Mouse (Mus musculus) midbrain, embryonic 14.5 days (tissue): Measurements from ENCODE around the gene Tanc1. TPM values are rescaled to one million over a fixed set of nuclear protein-coding genes. Genes with fewer than 3 reads are reported as not detected.

Experiments used
- ATAC-seq: fragments of 200-750 bp; cut with Nextera tagmentation; 2 replicates; pipeline ENCODE4 v1.8.0; 2017; ENCODE audit warnings: moderate number of reproducible peaks, moderate library complexity; ENCODE audit not compliant: low FRiP score, low TSS enrichment
- DNase-seq: peaks from one replicate; pipeline ENCODE4 v3.0.0-alpha.2; 2015
- H3K27ac ChIP-seq: fragments of 300-500 bp; sonication (generic); replicated peaks from 2 replicates; pipeline ENCODE4 v1.5.1; 2014; ENCODE audit warnings: mild to moderate bottlenecking, low read depth, low read length, moderate library complexity
- H3K27me3 ChIP-seq: fragments of 300-500 bp; sonication (generic); 2 replicates; pipeline ENCODE4 v1.6.1; 2014; ENCODE audit warnings: low read length, control low read depth, mixed read lengths; ENCODE audit not compliant: control insufficient read depth, insufficient read depth
- H3K36me3 ChIP-seq: fragments of 300-500 bp; sonication (generic); 2 replicates; pipeline ENCODE4 v1.6.1; 2014; ENCODE audit warnings: low read length, control low read depth; ENCODE audit not compliant: control insufficient read depth, insufficient read depth
- H3K4me1 ChIP-seq: fragments of 300-500 bp; sonication (generic); 2 replicates; pipeline ENCODE4 v1.6.1; 2014; ENCODE audit warnings: mild to moderate bottlenecking, antibody characterized with exemption, low read length, control low read depth; ENCODE audit not compliant: control insufficient read depth, insufficient read depth
- H3K4me2 ChIP-seq: fragments of 300-500 bp; sonication (generic); 2 replicates; pipeline ENCODE4 v1.6.1; 2014; ENCODE audit warnings: mild to moderate bottlenecking, low read length, moderate library complexity
- H3K4me3 ChIP-seq: fragments of 300-500 bp; sonication (generic); replicated peaks from 2 replicates; pipeline ENCODE4 v1.5.1; 2014; ENCODE audit warnings: low read depth, low read length
- H3K9ac ChIP-seq: fragments of 300-500 bp; sonication (generic); replicated peaks from 2 replicates; pipeline ENCODE4 v1.6.1; 2014; ENCODE audit warnings: mild to moderate bottlenecking, low read length, moderate library complexity
- H3K9me3 ChIP-seq: fragments of 300-500 bp; sonication (generic); 2 replicates; pipeline ENCODE4 v1.6.1; 2016; ENCODE audit warnings: low read length, control low read depth, mixed read lengths; ENCODE audit not compliant: control insufficient read depth
- WGBS: fragments of 180-500 bp; shearing (Covaris S2); extraction: QIAGEN DNeasy Blood & Tissue Kit; methylation state at CpG from one replicate; pipeline ENCODE4 v1.1.7; 2014; 5-methylcytosine and 5-hydroxymethylcytosine counted together
- polyA plus RNA-seq: library from polyadenylated mRNA; unstranded; fragments of >200 nt; fragmentation: Nextera tagmentation; extraction: Ambion mirVana; gene quantifications from 2 replicates; pipeline ENCODE4 v1.2.1, GENCODE M21; 2014

Tanc1 gene
- polyA plus RNA-seq, 1 experiment from 2014 or later: 5.5 TPM

GRCm38 (mm10) chr2:59651801-59652200 lies 40.0 kb downstream of the Tanc1 start:
- no peak for ATAC-seq
- 96% methylated on average over 8 of the region's 8 CpGs for WGBS
- Histone ChIP-seq H3K27me3 (peaks cover 42% of the 10 kb centered on the region), H3K9ac (no peak overlapping the region), H3K27ac (no peak overlapping the region), H3K9me3 (no peaks in the 10 kb centered on the region), H3K4me3 (no peak overlapping the region), H3K4me1 (peaks cover 14% of the 10 kb centered on the region; the same call in 1 of the 2 replicates), H3K4me2 (no peak overlapping the region), H3K36me3 (no peaks in the 10 kb centered on the region)
- no peak for DNase-seq

- ATAC-seq (no peak), DNase-seq (no peak)
- no peak overlapping the region for H3K9ac ChIP-seq
- no peak overlapping the region for H3K4me3 ChIP-seq
- peaks cover 33% of the 10 kb centered on the region for H3K27me3 ChIP-seq
- no peaks in the 10 kb centered on the region for H3K9me3 ChIP-seq
- no peak overlapping the region for H3K27ac ChIP-seq
- peaks cover 13% of the 10 kb centered on the region; the same call in 1 of the 2 replicates for H3K4me1 ChIP-seq
- WGBS: 63% methylated on average over 5 of the region's 5 CpGs
- H3K4me2 ChIP-seq: no peak overlapping the region
- no peaks in the 10 kb centered on the region for H3K36me3 ChIP-seq
Measured at GRCm38 (mm10) chr2:59652702-59653101, 40.9 kb downstream of the Tanc1 start.

- Histone ChIP-seq H3K27ac (no peak overlapping the region), H3K4me1 (peaks cover 6% of the 10 kb centered on the region; the same call in 1 of the 2 replicates), H3K9me3 (no peaks in the 10 kb centered on the region), H3K27me3 (peaks cover 24% of the 10 kb centered on the region), H3K9ac (no peak overlapping the region), H3K4me2 (no peak overlapping the region), H3K36me3 (no peaks in the 10 kb centered on the region), H3K4me3 (no peak overlapping the region)
- WGBS: 15% methylated on average over 8 of the region's 8 CpGs
- ATAC-seq (peak; percentile 86), DNase-seq (peak; percentile 83)
Measured at GRCm38 (mm10) chr2:59653306-59654165, 41.7 kb downstream of the Tanc1 start.

- Histone ChIP-seq H3K9me3 (no peaks in the 10 kb centered on the region), H3K4me2 (no peak overlapping the region), H3K4me3 (no peak overlapping the region), H3K27me3 (peaks cover 27% of the 10 kb centered on the region), H3K36me3 (no peaks in the 10 kb centered on the region), H3K9ac (no peak overlapping the region), H3K27ac (no peak overlapping the region), H3K4me1 (0 out of 2 replicates have a peak, but pooled peaks cover 2% of the 10 kb centered on the region)
- WGBS: 37% methylated on average over 7 of the region's 7 CpGs
- no peak for ATAC-seq
- no peak for DNase-seq
Measured at GRCm38 (mm10) chr2:59655471-59655870, 43.6 kb downstream of the Tanc1 start.

- WGBS: 65% methylated on average over 5 of the region's 5 CpGs
- DNase-seq (no peak), ATAC-seq (no peak)
- H3K27ac ChIP-seq: no peak overlapping the region
- H3K4me2 ChIP-seq: no peak overlapping the region
- no peaks in the 10 kb centered on the region for H3K9me3 ChIP-seq
- H3K4me3 ChIP-seq: no peak overlapping the region
- 0 out of 2 replicates have a peak, but pooled peaks cover 2% of the 10 kb centered on the region for H3K4me1 ChIP-seq
- no peaks in the 10 kb centered on the region for H3K36me3 ChIP-seq
- peaks cover 19% of the 10 kb centered on the region; the same call in 1 of the 2 replicates for H3K27me3 ChIP-seq
- no peak overlapping the region for H3K9ac ChIP-seq
Measured at GRCm38 (mm10) chr2:59656680-59657079, 44.8 kb downstream of the Tanc1 start.

- DNase-seq (no peak), ATAC-seq (no peak)
- H3K27me3 ChIP-seq: peaks cover 17% of the 10 kb centered on the region; the same call in 1 of the 2 replicates
- H3K4me1 ChIP-seq: 0 out of 2 replicates have a peak, but pooled peaks cover 2% of the 10 kb centered on the region
- no peaks in the 10 kb centered on the region for H3K9me3 ChIP-seq
- H3K4me3 ChIP-seq: no peak overlapping the region
- no peak overlapping the region for H3K27ac ChIP-seq
- H3K36me3 ChIP-seq: no peaks in the 10 kb centered on the region
- no peak overlapping the region for H3K4me2 ChIP-seq
- 93% methylated on average over 6 of the region's 6 CpGs for WGBS
- no peak overlapping the region for H3K9ac ChIP-seq
Measured at GRCm38 (mm10) chr2:59659686-59660085, 47.8 kb downstream of the Tanc1 start.

GRCm38 (mm10) chr2:59660891-59661805 lies 49.3 kb downstream of the Tanc1 start:
- 75% methylated on average over 16 of the region's 16 CpGs for WGBS
- no peak for ATAC-seq
- H3K9ac ChIP-seq: no peak overlapping the region

GRCm38 (mm10) chr2:59664803-59665567 lies 53.1 kb downstream of the Tanc1 start:
- no peak overlapping the region for H3K9ac ChIP-seq
- H3K27me3 ChIP-seq: peaks cover 3% of the 10 kb centered on the region; the same call in 1 of the 2 replicates
- no peak overlapping the region for H3K4me3 ChIP-seq
- H3K9me3 ChIP-seq: no peaks in the 10 kb centered on the region
- no peaks in the 10 kb centered on the region for H3K4me1 ChIP-seq
- ATAC-seq (no peak), DNase-seq (no peak)
- no peaks in the 10 kb centered on the region for H3K36me3 ChIP-seq
- no peak overlapping the region for H3K27ac ChIP-seq
- no peak overlapping the region for H3K4me2 ChIP-seq
- 84% methylated on average over 16 of the region's 16 CpGs for WGBS

More at GRCm38 (mm10) chr2:59660891-59661805, 49.3 kb downstream of the Tanc1 start:
- Histone ChIP-seq H3K27me3 (peaks cover 12% of the 10 kb centered on the region; the same call in 1 of the 2 replicates), H3K4me1 (no peaks in the 10 kb centered on the region), H3K27ac (no peak overlapping the region), H3K36me3 (no peaks in the 10 kb centered on the region), H3K9me3 (no peaks in the 10 kb centered on the region), H3K4me2 (no peak overlapping the region), H3K4me3 (no peak overlapping the region)
- no peak for DNase-seq
